Mouse (Mus musculus) hindbrain, postnatal 0 days (tissue): ENCODE measurements around the gene Pfkfb1. TPM values are rescaled to one million over a fixed set of nuclear protein-coding genes. Genes with fewer than 3 reads are reported as not detected.

Source experiments
- ATAC-seq: fragments of 200-750 bp; cut with Nextera tagmentation; 2 replicates; pipeline ENCODE4 v1.8.0; 2017; ENCODE audit warnings: mild to moderate bottlenecking, moderate TSS enrichment, moderate library complexity
- DNase-seq: peaks from one replicate; pipeline ENCODE4 v3.0.0-alpha.2; 2015; ENCODE audit warnings: low spot score
- H3K27ac ChIP-seq: fragments of 300-500 bp; sonication (generic); 2 replicates; pipeline ENCODE4 v1.5.1; 2014; ENCODE audit warnings: mild to moderate bottlenecking
- H3K27me3 ChIP-seq: fragments of 300-500 bp; sonication (generic); 2 replicates; pipeline ENCODE4 v1.6.1; 2014; ENCODE audit warnings: low read length, mixed read lengths; ENCODE audit not compliant: insufficient read depth
- H3K36me3 ChIP-seq: fragments of 300-500 bp; sonication (generic); 2 replicates; pipeline ENCODE4 v1.6.1; 2014; ENCODE audit warnings: low read length, mixed read lengths; ENCODE audit not compliant: insufficient read depth
- H3K4me1 ChIP-seq: fragments of 300-500 bp; sonication (generic); 2 replicates; pipeline ENCODE4 v1.6.1; 2014; ENCODE audit warnings: antibody characterized with exemption, low read length, mixed read lengths; ENCODE audit not compliant: insufficient read depth
- H3K4me2 ChIP-seq: fragments of 300-500 bp; sonication (generic); 2 replicates; pipeline ENCODE4 v1.6.1; 2014; ENCODE audit warnings: low read depth, mild to moderate bottlenecking, low read length, moderate library complexity, mixed read lengths
- H3K4me3 ChIP-seq: fragments of 300-500 bp; sonication (generic); 2 replicates; pipeline ENCODE4 v1.5.1; 2014; ENCODE audit warnings: low read length
- H3K9ac ChIP-seq: fragments of 300-500 bp; sonication (generic); replicated peaks from 2 replicates; pipeline ENCODE4 v1.6.1; 2014; ENCODE audit warnings: mild to moderate bottlenecking, low read length, moderate library complexity, mixed read lengths
- H3K9me3 ChIP-seq: fragments of 300-500 bp; sonication (generic); 2 replicates; pipeline ENCODE4 v1.6.1; 2016; ENCODE audit warnings: low read length, mixed read lengths
- CTCF ChIP-seq: IDR thresholded peaks from 2 replicates; pipeline ENCODE4 v1.5.1; 2016; ENCODE audit warnings: antibody characterized with exemption, control low read depth, low read depth
- WGBS: fragments of 180-500 bp; shearing (Covaris S2); extraction: QIAGEN DNeasy Blood & Tissue Kit; methylation state at CpG from one replicate; pipeline ENCODE4 v1.1.7; 2014; 5-methylcytosine and 5-hydroxymethylcytosine counted together
- polyA plus RNA-seq: library from polyadenylated mRNA; unstranded; fragments of >200 nt; fragmentation: Nextera tagmentation; extraction: Ambion mirVana; gene quantifications from 2 replicates; pipeline ENCODE4 v1.2.1, GENCODE M21; 2015
- total RNA-seq: library from RNA; depleted of rRNA; stranded (reverse); fragments of >200 nt; gene quantifications from 2 replicates; pipeline ENCODE4 v1.2.3, GENCODE M21; 2014

Pfkfb1 gene
- total and polyA plus RNA-seq, 2 experiments from 2014 or later = 3.4 to 3.5 TPM

- 88% methylated on average over 9 of the region's 9 CpGs for WGBS
- no peak for ATAC-seq
These were observed 7.2 kb downstream of the Pfkfb1 start for GRCm38 (mm10) chrX:150595016-150595760.

GRCm38 (mm10) chrX:150598882-150599281 lies 10.9 kb downstream of the Pfkfb1 start:
- Histone ChIP-seq H3K4me2 (no peak overlapping the region), H3K9ac (no peak overlapping the region), H3K9me3 (no peaks in the 10 kb centered on the region), H3K27ac (no peak overlapping the region), H3K4me3 (no peak overlapping the region), H3K27me3 (no peaks in the 10 kb centered on the region), H3K4me1 (no peaks in the 10 kb centered on the region), H3K36me3 (no peaks in the 10 kb centered on the region)
- no peak for TF ChIP-seq CTCF
- 68% methylated on average over 2 of the region's 2 CpGs for WGBS
- DNase-seq = no peak
- no peak for ATAC-seq

More at GRCm38 (mm10) chrX:150595016-150595760, 7.2 kb downstream of the Pfkfb1 start:
- Histone ChIP-seq H3K9ac (no peak overlapping the region), H3K4me3 (no peak overlapping the region), H3K4me2 (no peak overlapping the region), H3K9me3 (no peaks in the 10 kb centered on the region), H3K4me1 (no peaks in the 10 kb centered on the region), H3K27me3 (no peaks in the 10 kb centered on the region), H3K36me3 (no peaks in the 10 kb centered on the region), H3K27ac (no peak overlapping the region)
- TF ChIP-seq CTCF = no peak
- no peak for DNase-seq

GRCm38 (mm10) chrX:150636421-150636820 lies 48.4 kb downstream of the Pfkfb1 start:
- 81% methylated on average over 1 of the region's 1 CpGs for WGBS

DNA sequence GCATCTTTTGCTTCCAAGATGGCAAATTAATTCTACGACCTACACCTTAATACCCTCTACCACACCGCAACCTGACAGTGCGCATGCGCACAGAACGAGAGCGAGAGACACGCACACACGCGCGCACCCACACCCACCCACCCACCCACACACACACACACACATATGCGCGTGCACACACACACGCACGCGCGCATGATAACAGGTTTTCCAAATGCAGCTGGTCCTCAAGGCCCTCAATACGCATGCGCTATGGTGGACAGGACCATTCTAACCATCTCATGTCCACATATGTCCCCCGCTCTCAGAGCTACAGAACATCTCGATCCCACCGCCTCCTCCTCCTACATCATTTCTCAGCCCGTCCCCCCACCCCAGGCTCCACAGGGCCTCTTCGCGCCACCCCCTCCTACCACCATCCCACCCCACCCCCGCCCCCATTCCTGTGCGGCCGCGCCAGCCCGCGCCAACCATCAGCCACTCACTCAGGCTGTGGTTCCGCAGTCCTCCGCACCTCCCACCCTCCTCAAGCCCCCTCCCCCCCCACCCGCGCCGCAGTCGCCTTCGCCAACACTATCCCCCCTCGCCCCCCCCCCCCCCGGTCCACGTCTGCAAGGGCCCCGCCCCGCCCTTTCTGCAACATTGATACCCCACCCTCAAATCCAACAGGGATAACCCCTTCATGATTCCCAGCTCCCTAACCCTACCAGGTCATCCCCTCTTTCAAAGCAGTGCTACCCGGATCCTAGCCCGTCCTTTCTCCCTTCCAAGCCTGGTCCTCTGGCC lies 68.3 kb downstream of the Pfkfb1 start:
- WGBS = 43% methylated on average over 31 of the region's 44 CpGs
- Histone ChIP-seq H3K4me2 (peak overlapping the region; percentile 51), H3K4me1 (no peaks in the 10 kb centered on the region), H3K36me3 (no peaks in the 10 kb centered on the region), H3K27me3 (no peaks in the 10 kb centered on the region), H3K9ac (peak overlapping the region; percentile 65), H3K9me3 (no peaks in the 10 kb centered on the region), H3K4me3 (peak overlapping the region; percentile 53), H3K27ac (peak overlapping the region; percentile 78)
- TF ChIP-seq CTCF = no peak
- DNase-seq (peak; percentile 85), ATAC-seq (peak; percentile 79)

More at GRCm38 (mm10) chrX:150636421-150636820, 48.4 kb downstream of the Pfkfb1 start:
- Histone ChIP-seq H3K4me2 (no peak overlapping the region), H3K4me3 (no peak overlapping the region), H3K27ac (no peak overlapping the region), H3K27me3 (no peaks in the 10 kb centered on the region), H3K36me3 (no peaks in the 10 kb centered on the region), H3K4me1 (no peaks in the 10 kb centered on the region), H3K9ac (no peak overlapping the region), H3K9me3 (no peaks in the 10 kb centered on the region)
- ATAC-seq = no peak
- TF ChIP-seq CTCF = no peak
- no peak for DNase-seq

DNA sequence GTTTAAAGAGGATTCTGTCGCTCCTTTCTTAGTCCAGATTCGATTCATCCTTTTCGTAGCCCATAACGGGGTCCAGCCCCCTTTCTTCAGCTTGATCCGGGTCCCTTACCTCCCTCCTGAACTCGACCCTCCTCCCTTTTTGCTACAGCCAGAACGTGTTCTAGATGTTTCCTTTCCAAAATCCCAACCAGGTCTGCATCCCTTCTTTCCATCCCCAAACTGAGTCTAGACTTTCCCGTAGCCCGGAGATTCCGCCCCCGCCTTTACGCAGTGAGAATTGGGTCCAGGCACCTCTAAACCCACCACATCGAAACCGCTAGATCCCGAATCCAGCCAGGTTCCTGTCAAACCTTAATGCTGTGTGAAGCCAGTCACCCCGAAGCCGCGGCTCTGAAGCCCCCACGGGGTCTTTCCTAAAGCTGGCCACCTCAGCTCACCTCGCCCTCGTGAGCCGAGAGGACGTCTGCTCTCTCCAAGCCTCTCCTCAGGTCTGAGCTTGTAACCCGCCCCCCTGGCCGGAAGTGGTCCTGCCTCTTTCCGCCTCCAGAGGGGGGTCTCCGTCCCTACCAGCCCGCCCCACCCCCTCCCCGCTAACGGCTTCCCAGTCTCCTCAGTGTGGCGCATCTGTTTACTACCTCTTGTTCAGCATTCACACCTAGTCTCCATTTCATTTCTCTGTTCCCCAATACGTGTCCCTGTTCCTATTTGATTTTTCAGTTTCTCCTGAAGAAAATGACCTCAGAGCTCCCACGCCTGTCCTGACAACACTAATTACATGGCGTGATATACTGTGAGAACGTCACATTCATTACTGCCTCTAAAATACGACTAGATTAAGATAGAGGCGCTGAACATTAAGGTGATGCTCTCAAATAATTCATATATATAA lies 69.1 kb downstream of the Pfkfb1 start, which contains the start of gene Tro:
Tro (minus strand) TSS at position 676 of the 889 bp plus-strand sequence.
- no peaks in the 10 kb centered on the region for H3K9me3 ChIP-seq
- H3K27ac ChIP-seq = peak within 1 kb of the TSS; percentile 78
- peak; percentile 48 for TF ChIP-seq CTCF
- ATAC-seq = peak; percentile 93
- peak within 1 kb of the TSS; percentile 53 for H3K4me3 ChIP-seq
- peak; percentile 85 for DNase-seq
- no peaks in the 10 kb centered on the region for H3K36me3 ChIP-seq
- no peaks in the 10 kb centered on the region for H3K27me3 ChIP-seq
- H3K4me1 ChIP-seq = no peaks in the 10 kb centered on the region
- peak within 1 kb of the TSS; percentile 51 for H3K4me2 ChIP-seq
- peak within 1 kb of the TSS; percentile 65 for H3K9ac ChIP-seq
- 33% methylated on average over 37 of the region's 37 CpGs for WGBS

DNA sequence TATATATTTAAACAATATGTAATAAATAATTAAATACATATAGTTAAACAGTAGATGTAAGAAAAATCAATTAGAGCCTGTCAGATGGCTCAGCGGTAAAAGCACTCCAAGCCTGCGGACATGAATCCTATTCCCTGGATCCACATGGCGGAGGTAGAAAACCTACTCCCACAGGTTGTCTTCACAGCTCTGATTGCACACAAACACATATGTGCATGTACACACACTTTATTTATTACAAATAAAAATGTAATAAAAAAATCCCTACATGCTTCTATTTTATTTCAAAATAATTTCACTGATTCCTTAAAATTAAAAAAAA lies 69.7 kb downstream of the Pfkfb1 start:
- peak overlapping the region; percentile 65; the same call in 1 of the 2 replicates for H3K9ac ChIP-seq
- ATAC-seq = no peak

More for the DNA sequence above, 69.7 kb downstream of the Pfkfb1 start:
- Histone ChIP-seq H3K27ac (peak overlapping the region; percentile 78), H3K27me3 (no peaks in the 10 kb centered on the region), H3K4me1 (no peaks in the 10 kb centered on the region), H3K9me3 (no peaks in the 10 kb centered on the region), H3K36me3 (no peaks in the 10 kb centered on the region), H3K4me2 (peak overlapping the region; percentile 51), H3K4me3 (peak overlapping the region; percentile 53)
- 34% methylated on average over 3 of the region's 3 CpGs for WGBS
- DNase-seq = peak; percentile 26
- TF ChIP-seq CTCF = no peak
